Mouse (Mus musculus) brain, embryonic 14.5 days (tissue): Measurements from ENCODE around the gene Atp1a3.

Source experiments
- CTCF ChIP-seq: fragments of 200-500 bp; IDR thresholded peaks from 2 replicates; pipeline ENCODE4 v1.5.1; 2012; ENCODE audit warnings: inconsistent platforms, mild to moderate bottlenecking, moderate library complexity, borderline replicate concordance; ENCODE audit not compliant: insufficient read depth, insufficient read length; ENCODE audit errors: extremely low read depth
- POLR2A ChIP-seq: fragments of 200-500 bp; IDR thresholded peaks from 2 replicates; pipeline ENCODE4 v1.6.1; 2012; ENCODE audit warnings: mild to moderate bottlenecking, inconsistent platforms, borderline replicate concordance; ENCODE audit not compliant: poor library complexity, insufficient read depth, insufficient read length, severe bottlenecking; ENCODE audit errors: extremely low read depth

DNA sequence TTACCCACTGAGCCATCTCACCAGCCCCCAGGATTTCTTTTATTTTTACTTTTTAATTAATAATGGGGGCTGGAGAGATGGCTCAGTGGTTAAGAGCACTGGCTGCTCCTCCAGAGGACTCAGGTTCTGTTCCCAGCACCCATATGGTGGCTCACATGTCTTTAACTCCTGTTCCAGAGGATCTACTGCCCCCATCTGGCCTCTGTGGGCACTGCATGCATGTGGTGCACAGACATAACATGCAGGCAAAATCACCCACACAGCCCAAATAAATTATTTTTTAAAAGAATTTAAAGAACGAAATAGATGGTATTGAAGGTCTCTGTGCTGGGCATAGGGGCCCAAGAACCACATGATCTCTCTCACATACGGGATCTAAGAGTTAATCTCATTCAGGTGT, 21.5 kb downstream of the Atp1a3 start:
- TF ChIP-seq CTCF (peak; percentile 6; the same call in 1 of the 2 replicates), POLR2A (no peak)
